Mouse (Mus musculus): Measurements from ENCODE around the gene Fbxw21.

Fbxw21 gene

DNA sequence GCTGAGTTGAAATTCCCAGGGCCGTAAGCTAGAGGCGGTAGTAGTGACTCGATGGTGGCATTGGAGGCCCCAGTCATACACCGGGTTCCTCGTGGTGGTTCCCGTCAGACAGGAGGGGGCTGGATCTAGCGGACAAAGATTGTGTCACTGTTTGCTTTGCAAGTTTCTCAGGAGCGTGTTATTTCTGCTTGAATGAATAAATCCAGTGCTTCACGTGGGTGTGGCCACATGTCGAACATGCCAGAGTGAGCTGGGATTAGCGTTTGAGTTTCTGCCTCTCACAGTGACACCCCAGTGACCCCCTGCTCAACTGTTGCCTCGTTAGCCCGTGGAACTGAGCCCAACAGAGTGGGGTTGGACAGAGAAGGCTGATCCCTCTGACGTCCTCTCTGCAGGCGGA, 71.4 kb downstream of the Fbxw21 start:
- DNase-seq (ENCODE audit: low read depth, low spot score): no peak
